Mouse (Mus musculus) CD4-positive, CD25-positive, alpha-beta regulatory T cell, adult 4 months (primary cell): ENCODE results near the gene Tarm1. TPM values are rescaled to one million over a fixed set of nuclear protein-coding genes. Genes with fewer than 3 reads are reported as not detected.

Source experiments
- ATAC-seq: one replicate; pipeline ENCODE4 v1.8.0; 2017
- polyA plus RNA-seq, 2 experiments: library from polyadenylated mRNA; unstranded; fragments of 100-300 nt; shearing (Covaris generic); gene quantifications; one replicate each; pipeline ENCODE4 v1.2.1; 2017

Gene Tarm1
- polyA plus RNA-seq, 2 experiments from 2014 or later, result not detected

GRCm38 (mm10) chr7:3440526-3440925 is 61.9 kb downstream of the Tarm1 start:
- no peak for ATAC-seq

- no peak for ATAC-seq
Observed at GRCm38 (mm10) chr7:3439984-3440383, 62.4 kb downstream of the Tarm1 start.

DNA sequence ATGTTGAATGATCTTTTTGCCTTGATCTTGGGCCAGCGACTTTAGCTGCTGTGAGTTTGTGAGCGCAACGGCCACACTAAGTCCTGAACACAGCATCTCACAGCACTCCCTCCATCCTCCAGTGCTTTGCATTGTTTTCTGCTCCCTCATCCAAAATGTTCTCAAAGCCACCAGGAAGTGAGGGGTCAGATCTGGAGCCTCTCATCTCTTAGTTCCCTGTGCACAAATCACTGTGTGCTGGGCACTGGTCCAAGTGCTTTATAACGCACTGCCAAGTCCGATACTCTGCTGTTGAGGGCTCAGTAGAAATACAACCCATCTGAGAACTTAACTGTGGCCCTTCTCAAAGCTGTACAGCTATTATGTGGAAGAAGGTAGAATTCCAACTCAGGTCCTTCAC is 64.5 kb downstream of the Tarm1 start:
- ATAC-seq, result no peak

Other genes with a start within 250 kb of the Tarm1 start
- gene Myadm, start 213.5 kb downstream of the Tarm1 start, polyA plus RNA-seq, result 1 to 10 TPM; 7.5 to 7.8 TPM
- gene Prkcg, start 213.4 kb downstream of the Tarm1 start, polyA plus RNA-seq, result not detected
- not detected for gene Cacng7, start 169.7 kb downstream of the Tarm1 start, polyA plus RNA-seq
- not detected for gene Cacng8, start 111.9 kb downstream of the Tarm1 start, polyA plus RNA-seq
- gene Cacng6, start 78.4 kb downstream of the Tarm1 start, polyA plus RNA-seq, result not detected
- under 1 TPM in 1 of 2 experiments, not detected in 1; 0.24 TPM for gene Oscar, start 113.5 kb upstream of the Tarm1 start, polyA plus RNA-seq
- 100 to 1,000 TPM; 538 to 754 TPM for gene Ndufa3, start 114.7 kb upstream of the Tarm1 start, polyA plus RNA-seq
- 10 to 100 TPM; 16.0 to 21.3 TPM for gene Tfpt, start 127.3 kb upstream of the Tarm1 start, polyA plus RNA-seq
- 100 to 1,000 TPM in 1 of 2 experiments, 10 to 100 TPM in 1; 95.1 to 114 TPM for gene Prpf31, start 127.4 kb upstream of the Tarm1 start, polyA plus RNA-seq
- gene Cnot3, start 142.6 kb upstream of the Tarm1 start, polyA plus RNA-seq, result 10 to 100 TPM; 30.3 to 50.6 TPM
- gene Leng1, start 163.2 kb upstream of the Tarm1 start, polyA plus RNA-seq, result 1 to 10 TPM; 6.8 to 8.6 TPM
- 10 to 100 TPM; 11.0 to 17.7 TPM for gene Tmc4, start 174.9 kb upstream of the Tarm1 start, polyA plus RNA-seq
- gene Tsen34, start 190.2 kb upstream of the Tarm1 start, polyA plus RNA-seq, result 10 to 100 TPM in 1 of 2 experiments, 1 to 10 TPM in 1; 9.2 to 11.2 TPM
- 10 to 100 TPM; 19.4 to 25.7 TPM for gene Mboat7, start 190.9 kb upstream of the Tarm1 start, polyA plus RNA-seq
- 1,000 to 10,000 TPM; 4,852 to 4,938 TPM for gene Rps9, start 201.4 kb upstream of the Tarm1 start, polyA plus RNA-seq
- gene Pirb, start 217.8 kb upstream of the Tarm1 start, polyA plus RNA-seq, result 1 to 10 TPM in 1 of 2 experiments, under 1 TPM in 1; 0.38 to 1.6 TPM